Mouse (Mus musculus) ES-E14 (cell line): ENCODE data around the gene C1qtnf3. TPM values are rescaled to one million over a fixed set of nuclear protein-coding genes. Genes with fewer than 3 reads are reported as not detected.

Source experiments
- DNase-seq: peaks from one replicate; pipeline ENCODE4 v3.0.0-alpha.2; 2013; ENCODE audit warnings: low read depth, low spot score
- H3K27ac ChIP-seq: 2 replicates; pipeline ENCODE4 v1.5.1; 2012; ENCODE audit warnings: low read depth, mild to moderate bottlenecking, low read length, moderate library complexity, mixed read lengths; ENCODE audit not compliant: poor library complexity, insufficient read depth, severe bottlenecking
- H3K36me3 ChIP-seq: 2 replicates; pipeline ENCODE4 v1.6.1; 2012; ENCODE audit warnings: mild to moderate bottlenecking, low read length, moderate library complexity, mixed read lengths; ENCODE audit not compliant: control insufficient read depth, poor library complexity, insufficient read depth, severe bottlenecking
- H3K4me1 ChIP-seq, 2 experiments: fragments of 150-350 bp in 1 of 2; sonication (generic) in 1 of 2; 2 replicates each; pipeline ENCODE4 v1.6.1; 2012; ENCODE audit warnings: low read length in 2 of 2, mild to moderate bottlenecking in 1 of 2, mixed read lengths in 1 of 2; ENCODE audit not compliant: control insufficient read depth in 2 of 2, insufficient read depth in 2 of 2, poor library complexity in 1 of 2
- H3K4me3 ChIP-seq, 2 experiments: fragments of 150-350 bp in 1 of 2; sonication (generic) in 1 of 2; 2 replicates each; pipeline ENCODE4 v1.5.1; 2012; ENCODE audit warnings: low read length in 2 of 2, low read depth in 1 of 2, mild to moderate bottlenecking in 1 of 2, mixed read lengths in 1 of 2; ENCODE audit not compliant: insufficient read depth in 1 of 2, poor library complexity in 1 of 2, severe bottlenecking in 1 of 2
- H3K9ac ChIP-seq: 2 replicates; pipeline ENCODE4 v1.6.1; 2012; ENCODE audit warnings: low read depth, mild to moderate bottlenecking, low read length, mixed read lengths; ENCODE audit not compliant: poor library complexity, insufficient read depth, severe bottlenecking
- H3K9me3 ChIP-seq: fragments of 150-350 bp; sonication (generic); 2 replicates; pipeline ENCODE4 v1.6.1; 2012; ENCODE audit warnings: low read depth, mild to moderate bottlenecking, low read length; ENCODE audit not compliant: control insufficient read depth, insufficient read depth
- CHD2 ChIP-seq: IDR thresholded peaks from 2 replicates; pipeline ENCODE4 v1.6.1; 2014; ENCODE audit warnings: mild to moderate bottlenecking, low read depth, low read length, inconsistent platforms
- HCFC1 ChIP-seq: IDR thresholded peaks from 2 replicates; pipeline ENCODE4 v1.6.1; 2012; ENCODE audit warnings: low read length, inconsistent platforms, borderline replicate concordance; ENCODE audit not compliant: insufficient read depth
- MAFK ChIP-seq: IDR thresholded peaks from 2 replicates; pipeline ENCODE4 v1.6.1; 2014; ENCODE audit warnings: mild to moderate bottlenecking, low read depth, low read length, inconsistent platforms; ENCODE audit not compliant: insufficient read depth
- ZC3H11A ChIP-seq: IDR thresholded peaks from 2 replicates; pipeline ENCODE4 v1.6.1; 2012; ENCODE audit warnings: low read depth, mild to moderate bottlenecking, inconsistent platforms, low read length, borderline replicate concordance
- ZNF384 ChIP-seq: IDR thresholded peaks from 2 replicates; pipeline ENCODE4 v1.6.1; 2012; ENCODE audit warnings: low read depth, low read length, inconsistent platforms
- in situ Hi-C, 2 experiments: fragments of 600-800 bp; cut with MboI; formaldehyde crosslinking; loops; one replicate each; pipeline ENCODE4 v1.15.1; 2025; ENCODE audit warnings: low sequenced_read_pairs in 2 of 2, inconsistent platforms in 1 of 2; ENCODE audit not compliant: unreplicated experiment in 2 of 2
- total RNA-seq: library from RNA; depleted of rRNA; stranded (reverse); fragments of 300-350 nt; gene quantifications from 2 replicates; pipeline ENCODE4 v1.2.3, GENCODE M21; 2012; rRNA removed

The C1qtnf3 gene
- total RNA-seq, 1 experiment: 0.45 TPM

GRCm38 (mm10) chr15:11026801-11027561 lies 74.8 kb downstream of the C1qtnf3 start:
- Histone ChIP-seq H3K27ac (no peak overlapping the region), H3K36me3 (no peaks in the 10 kb centered on the region), H3K4me1 (no peaks in the 10 kb centered on the region), H3K9me3 (no peaks in the 10 kb centered on the region), H3K9ac (no peak overlapping the region), H3K4me3 (no peak overlapping the region)
- in situ Hi-C loops: loop anchor here in 1 of 2 experiments (25.0 kb wide), 1 partner anchor 360 kb away; the partner anchor contains the start of gene Tars
- TF ChIP-seq CHD2 (no peak), HCFC1 (no peak), ZC3H11A (no peak), ZNF384 (no peak), MAFK (no peak)
- no peak for DNase-seq

Other genes starting within 250 kb of the C1qtnf3 start
- 34.2 and 35.0 TPM in 2 replicates for gene Rai14, start 237.7 kb upstream of the C1qtnf3 start, total RNA-seq
- gene Amacr, start 29.4 kb downstream of the C1qtnf3 start, total RNA-seq: 7.7 and 9.7 TPM in 2 replicates
- 0.13 TPM in 1 of 2 replicates, not detected in the other for gene Slc45a2, start 48.4 kb downstream of the C1qtnf3 start, total RNA-seq
- 0.13 and 0.16 TPM in 2 replicates for gene Rxfp3, start 85.7 kb downstream of the C1qtnf3 start, total RNA-seq
- 0.21 and 0.85 TPM in 2 replicates for gene Adamts12, start 112.5 kb downstream of the C1qtnf3 start, total RNA-seq